Mouse (Mus musculus) cortical plate, adult 2 months (tissue): ENCODE data around the gene Gucd1.

Source experiments
- CTCF ChIP-seq: fragments of 200-500 bp; IDR thresholded peaks from 2 replicates; pipeline ENCODE4 v1.5.1; 2011; ENCODE audit warnings: mild to moderate bottlenecking, control low read depth, low read length; ENCODE audit not compliant: insufficient read depth; ENCODE audit errors: extremely low read depth
- POLR2A ChIP-seq: fragments of 200-500 bp; IDR thresholded peaks from 2 replicates; pipeline ENCODE4 v1.6.1; 2011; ENCODE audit warnings: mild to moderate bottlenecking, low read length, control low read depth; ENCODE audit not compliant: insufficient read depth; ENCODE audit errors: extremely low read depth

DNA sequence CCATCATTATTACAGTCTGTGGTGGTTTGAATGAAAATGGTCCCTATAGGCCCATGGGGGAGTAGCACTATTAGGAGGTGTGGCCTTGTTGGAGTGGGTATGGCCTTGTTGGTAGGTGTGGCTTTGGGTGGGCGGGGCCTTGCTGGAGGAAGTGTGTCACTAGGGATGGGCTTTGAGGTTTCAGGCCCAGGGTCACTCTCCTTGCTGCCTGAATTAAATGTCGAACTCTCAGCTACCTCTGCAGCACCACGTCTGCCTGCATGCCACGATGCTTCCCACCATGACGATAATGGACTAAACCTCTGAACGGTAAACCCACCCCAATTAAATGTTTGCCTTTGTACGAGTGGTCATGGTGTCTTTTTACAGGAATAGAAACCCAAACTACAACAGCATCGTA lies 123.0 kb downstream of the Gucd1 start:
- TF ChIP-seq CTCF (no peak), POLR2A (no peak)
